Comparison of ENCODE assay signal across 8 mouse cellular contexts in the genomic region with DNA sequence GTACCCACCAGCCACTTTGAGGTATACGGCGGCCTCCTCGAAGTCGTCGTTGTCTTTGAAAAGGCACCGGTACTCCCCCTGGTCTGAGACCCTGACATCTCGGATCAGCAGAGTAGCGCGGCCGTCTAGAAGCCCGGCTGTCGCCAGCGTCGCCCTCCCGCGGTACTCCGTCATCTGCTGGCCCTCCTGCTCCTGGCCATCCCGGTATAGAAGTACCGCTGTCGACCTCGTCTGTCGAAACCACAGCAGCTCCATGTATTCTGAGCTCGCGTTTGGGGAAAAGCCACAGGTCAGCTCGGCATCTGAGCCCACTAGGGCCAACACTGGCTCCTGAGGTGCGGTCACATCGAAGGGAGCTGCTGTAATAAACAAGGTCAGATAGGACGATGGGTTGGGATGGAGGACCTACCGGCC. TPM values are rescaled to one million over a fixed set of nuclear protein-coding genes. Genes with fewer than 3 reads are reported as not detected.
DNase-seq lines count a peak whose midpoint lies in the region; ATAC-seq and TF ChIP-seq lines count a peak whose summit lies in the region.

No protein-coding gene starts in this region.

- no peaks in the 10 kb centered on the region for H3K9me3 ChIP-seq in embryonic facial prominence, embryonic 15.5 days (replicated peaks)
- no peaks in the 10 kb centered on the region for H3K9me3 ChIP-seq in hindbrain, embryonic 10.5 days
- no peaks in the 10 kb centered on the region for H3K9me3 ChIP-seq in midbrain, embryonic 16.5 days (replicated peaks; ENCODE audit: control insufficient read depth, low read length, poor library complexity, severe bottlenecking)

- H3K4me1 ChIP-seq in embryonic facial prominence, embryonic 15.5 days = peaks cover 19% of the 10 kb centered on the region
- H3K4me1 ChIP-seq in hindbrain, embryonic 10.5 days (replicated peaks) = peaks cover 33% of the 10 kb centered on the region
- peaks cover 10% of the 10 kb centered on the region for H3K4me1 ChIP-seq in midbrain, embryonic 16.5 days (ENCODE audit: control insufficient read depth, insufficient read depth, low read length)

- H3K4me3 ChIP-seq in layer of hippocampus, adult 2 months = peak overlapping the region; percentile 69
- H3K4me3 ChIP-seq in embryonic facial prominence, embryonic 15.5 days (replicated peaks) = peak overlapping the region; percentile 57
- peak overlapping the region; percentile 66 for H3K4me3 ChIP-seq in hindbrain, embryonic 10.5 days
- peak overlapping the region; percentile 46 for H3K4me3 ChIP-seq in midbrain, embryonic 16.5 days (ENCODE audit: low read depth, low read length)

- under 1% methylated on average over 29 of the region's 29 CpGs for WGBS in embryonic facial prominence, embryonic 15.5 days
- under 1% methylated on average over 29 of the region's 29 CpGs for WGBS in hindbrain, embryonic 10.5 days
- under 1% methylated on average over 29 of the region's 29 CpGs for WGBS in midbrain, embryonic 16.5 days

- no peak overlapping the region for H3K27ac ChIP-seq in layer of hippocampus, adult 2 months
- no peak overlapping the region for H3K27ac ChIP-seq in embryonic facial prominence, embryonic 15.5 days (replicated peaks)
- peak overlapping the region; percentile 59; the same call in 1 of the 2 replicates for H3K27ac ChIP-seq in hindbrain, embryonic 10.5 days
- H3K27ac ChIP-seq in midbrain, embryonic 16.5 days (ENCODE audit: low read length) = no peak overlapping the region

- peak overlapping the region; percentile 81 for H3K4me2 ChIP-seq in embryonic facial prominence, embryonic 15.5 days (replicated peaks)
- peak overlapping the region; percentile 76 for H3K4me2 ChIP-seq in midbrain, embryonic 16.5 days (ENCODE audit: low read length)

- DNase-seq in layer of hippocampus, adult 2 months (ENCODE audit: low spot score in 2 of 2) = no peak
- no peak for DNase-seq in layer of hippocampus, adult 9-11 months
- peak; percentile 30 to 45 for DNase-seq in adrenal gland, postnatal 36 days
- DNase-seq in hindbrain, embryonic 10.5 days (ENCODE audit: low spot score) = peak; percentile 67
- DNase-seq in liver = peak; percentile 74
- DNase-seq in thymus, postnatal 10 days (ENCODE audit: low spot score in 2 of 2) = peak; percentile 13 to 19

- ATAC-seq in embryonic facial prominence, embryonic 15.5 days (ENCODE audit: insufficient number of reproducible peaks, low FRiP score, low TSS enrichment, low read depth) = no peak
- peak; percentile 65 for ATAC-seq in midbrain, embryonic 16.5 days

- no peaks in the 10 kb centered on the region for H3K27me3 ChIP-seq in embryonic facial prominence, embryonic 15.5 days
- peaks cover 37% of the 10 kb centered on the region for H3K27me3 ChIP-seq in hindbrain, embryonic 10.5 days (ENCODE audit: insufficient read depth, poor library complexity, severe bottlenecking)
- no peaks in the 10 kb centered on the region for H3K27me3 ChIP-seq in midbrain, embryonic 16.5 days (ENCODE audit: control insufficient read depth, insufficient read depth, low read depth, low read length)

- no peak for TF ChIP-seq CTCF in layer of hippocampus, adult 2 months (conservative IDR thresholded peaks at IDR 0.05)

- H3K36me3 ChIP-seq in embryonic facial prominence, embryonic 15.5 days = no peaks in the 10 kb centered on the region
- H3K36me3 ChIP-seq in hindbrain, embryonic 10.5 days = no peaks in the 10 kb centered on the region
- no peaks in the 10 kb centered on the region for H3K36me3 ChIP-seq in midbrain, embryonic 16.5 days (ENCODE audit: control insufficient read depth, insufficient read depth, low read length)

- peak overlapping the region; percentile 33 for H3K9ac ChIP-seq in embryonic facial prominence, embryonic 15.5 days
- H3K9ac ChIP-seq in midbrain, embryonic 16.5 days (ENCODE audit: low read depth, low read length) = peak overlapping the region; percentile 62

RNA-seq across cellular contexts. Expression of a gene that starts 1.5 kb away (rescaled TPM):
- total RNA-seq in layer of hippocampus, adult 2 months (2021) = not detected
- total RNA-seq in adrenal gland, postnatal 36 days (2021) = not detected
- polyA plus RNA-seq in embryonic facial prominence, embryonic 15.5 days (2015; fragmentation: Nextera tagmentation; extraction: Ambion mirVana) = 0.04 TPM in 1 of 2 replicates, not detected in the other
- 0.04 TPM in 1 of 2 replicates, not detected in the other for polyA plus RNA-seq in hindbrain, embryonic 10.5 days (2016; fragmentation: Nextera tagmentation; extraction: Ambion mirVana)
- polyA plus RNA-seq in midbrain, embryonic 16.5 days (2015; fragmentation: Nextera tagmentation; extraction: Ambion mirVana) = 0.10 and 0.31 TPM in 2 replicates

RNA-seq across cellular contexts. Expression of a gene that starts 24.4 kb away (rescaled TPM):
- under 1 TPM; 0.49 to 0.52 TPM for total RNA-seq in layer of hippocampus, adult 2 months (2021)
- not detected for total RNA-seq in adrenal gland, postnatal 36 days (2021)
- 0.55 and 0.65 TPM in 2 replicates for polyA plus RNA-seq in embryonic facial prominence, embryonic 15.5 days (2015; fragmentation: Nextera tagmentation; extraction: Ambion mirVana)
- polyA plus RNA-seq in hindbrain, embryonic 10.5 days (2016; fragmentation: Nextera tagmentation; extraction: Ambion mirVana) = 0.29 and 0.35 TPM in 2 replicates
- 0.15 TPM in 1 of 2 replicates, not detected in the other for polyA plus RNA-seq in midbrain, embryonic 16.5 days (2015; fragmentation: Nextera tagmentation; extraction: Ambion mirVana)

RNA-seq across cellular contexts. Expression of a gene that starts 40.6 kb away (rescaled TPM):
- 1 to 10 TPM; 7.8 to 9.7 TPM for total RNA-seq in layer of hippocampus, adult 2 months (2021)
- total RNA-seq in adrenal gland, postnatal 36 days (2021) = 1 to 10 TPM; 6.9 to 8.3 TPM
- polyA plus RNA-seq in embryonic facial prominence, embryonic 15.5 days (2015; fragmentation: Nextera tagmentation; extraction: Ambion mirVana) = 12.2 and 12.7 TPM in 2 replicates
- polyA plus RNA-seq in hindbrain, embryonic 10.5 days (2016; fragmentation: Nextera tagmentation; extraction: Ambion mirVana) = 13.4 and 14.5 TPM in 2 replicates
- 9.1 and 11.0 TPM in 2 replicates for polyA plus RNA-seq in midbrain, embryonic 16.5 days (2015; fragmentation: Nextera tagmentation; extraction: Ambion mirVana)

Comparison
In these comparisons a context has a peak if more than half of its experiments do, and no peak if none do; other contexts are left out.
1. DNase-seq: peak in adrenal gland, postnatal 36 days (2 of 2), hindbrain, embryonic 10.5 days (single experiment), liver (single experiment) and thymus, postnatal 10 days (2 of 2); none in layer of hippocampus, adult 2 months (0 of 2) and layer of hippocampus, adult 9-11 months (single experiment).
2. Peak in every context shown above with its lines, with median percentiles within 50 percentile points of each other: H3K4me3 ChIP-seq.